Mouse (Mus musculus) c-Kit-positive CD71-positive TER-119-negative erythroid progenitor cells, embryonic 14.5 days (primary cell): ENCODE data around the gene Dld.

Experiments used
- DNase-seq: peaks from one replicate; pipeline ENCODE4 v3.0.0-alpha.2; 2013; ENCODE audit warnings: low read depth

The Dld gene

GRCm38 (mm10) chr12:31294526-31294925, 56.7 kb downstream of the Dld start:
- DNase-seq, result no peak

- DNase-seq, result no peak
These were observed 57.7 kb downstream of the Dld start for GRCm38 (mm10) chr12:31293361-31294142.

GRCm38 (mm10) chr12:31290951-31291350, 60.3 kb downstream of the Dld start:
- DNase-seq, result no peak

- DNase-seq, result no peak
These were observed 62.2 kb downstream of the Dld start for GRCm38 (mm10) chr12:31289046-31289445.

- no peak for DNase-seq
These were observed 67.6 kb downstream of the Dld start for GRCm38 (mm10) chr12:31283617-31284136.

- no peak for DNase-seq
These were observed 68.1 kb downstream of the Dld start for GRCm38 (mm10) chr12:31283131-31283530.

GRCm38 (mm10) chr12:31282241-31282640, 69.0 kb downstream of the Dld start:
- no peak for DNase-seq
